Mouse (Mus musculus) cerebellum, adult 2 months (tissue): ENCODE data around the gene Sap30l.
"Not testable (repeated sequence)": the region's sequence is repeated elsewhere in the genome, so short reads cannot be mapped to it uniquely, and the experiment has no call there.

Experiments used
- CTCF ChIP-seq: fragments of 200-500 bp; IDR thresholded peaks from 2 replicates; pipeline ENCODE4 v1.5.1; 2011; ENCODE audit warnings: low read depth, mild to moderate bottlenecking, control low read depth, low read length, moderate library complexity, borderline replicate concordance; ENCODE audit not compliant: insufficient read depth
- POLR2A ChIP-seq: fragments of 200-500 bp; IDR thresholded peaks from 2 replicates; pipeline ENCODE4 v1.6.1; 2011; ENCODE audit warnings: low read length, control low read depth, borderline replicate concordance; ENCODE audit not compliant: insufficient read depth

GRCm38 (mm10) chr11:57823159-57823558 is 21.7 kb downstream of the Sap30l start:
- TF ChIP-seq POLR2A, CTCF: not testable (repeated sequence)
